Mouse (Mus musculus) midbrain, embryonic 13.5 days (tissue): ENCODE results near the gene Loxl3. TPM values are rescaled to one million over a fixed set of nuclear protein-coding genes. Genes with fewer than 3 reads are reported as not detected.
A peak's percentile ranks its signal among the peaks of the same experiment; 100 is the strongest.

Experiments
- ATAC-seq: fragments of 200-750 bp; cut with Nextera tagmentation; 2 replicates; pipeline ENCODE4 v1.8.0; 2017; ENCODE audit warnings: mild to moderate bottlenecking, moderate TSS enrichment, moderate library complexity
- H3K27ac ChIP-seq: fragments of 300-500 bp; sonication (generic); 2 replicates; pipeline ENCODE4 v1.5.1; 2015; ENCODE audit warnings: inconsistent platforms, mild to moderate bottlenecking, moderate library complexity
- H3K27me3 ChIP-seq: fragments of 300-500 bp; sonication (generic); 2 replicates; pipeline ENCODE4 v1.6.1; 2015; ENCODE audit warnings: mild to moderate bottlenecking, inconsistent platforms
- H3K36me3 ChIP-seq: fragments of 300-500 bp; sonication (generic); 2 replicates; pipeline ENCODE4 v1.6.1; 2015; ENCODE audit warnings: mild to moderate bottlenecking, inconsistent platforms
- H3K4me1 ChIP-seq: fragments of 300-500 bp; sonication (generic); replicated peaks from 2 replicates; pipeline ENCODE4 v1.6.1; 2015; ENCODE audit warnings: inconsistent platforms
- H3K4me2 ChIP-seq: fragments of 300-500 bp; sonication (generic); replicated peaks from 2 replicates; pipeline ENCODE4 v1.6.1; 2015; ENCODE audit warnings: moderate library complexity, mild to moderate bottlenecking, inconsistent platforms
- H3K4me3 ChIP-seq: fragments of 300-500 bp; sonication (generic); replicated peaks from 2 replicates; pipeline ENCODE4 v1.5.1; 2015; ENCODE audit warnings: mild to moderate bottlenecking, inconsistent platforms
- H3K9ac ChIP-seq: fragments of 300-500 bp; sonication (generic); replicated peaks from 2 replicates; pipeline ENCODE4 v1.6.1; 2015; ENCODE audit warnings: mild to moderate bottlenecking, inconsistent platforms
- H3K9me3 ChIP-seq: fragments of 300-500 bp; sonication (generic); 2 replicates; pipeline ENCODE4 v1.6.1; 2016; ENCODE audit warnings: mild to moderate bottlenecking, inconsistent platforms
- WGBS: fragments of 180-500 bp; shearing (Covaris S2); methylation state at CpG from one replicate; pipeline ENCODE4 v1.1.7; 2015; 5-methylcytosine and 5-hydroxymethylcytosine counted together
- polyA plus RNA-seq: library from polyadenylated mRNA; unstranded; fragments of >200 nt; fragmentation: Nextera tagmentation; extraction: Ambion mirVana; gene quantifications from 2 replicates; pipeline ENCODE4 v1.2.1, GENCODE M21; 2015

Gene Loxl3
- polyA plus RNA-seq, 1 experiment from 2014 or later = 6.2 TPM

- Histone ChIP-seq H3K36me3 (peaks cover 17% of the 10 kb centered on the region), H3K4me2 (no peak within 1 kb of the TSS), H3K9me3 (no peaks in the 10 kb centered on the region), H3K4me1 (peaks cover 23% of the 10 kb centered on the region), H3K9ac (no peak within 1 kb of the TSS; the same call in 1 of the 2 replicates), H3K4me3 (no peak within 1 kb of the TSS), H3K27ac (no peak within 1 kb of the TSS), H3K27me3 (peaks cover 35% of the 10 kb centered on the region)
- no peak for ATAC-seq
- 57% methylated on average over 3 of the region's 3 CpGs for WGBS
Measured at GRCm38 (mm10) chr6:83057790-83058189, 23.8 kb downstream of the Loxl3 start, which contains the start of gene Dqx1. Gene Dqx1 (plus strand): TSS chr6:83057844.

GRCm38 (mm10) chr6:83058725-83059124 lies 24.8 kb downstream of the Loxl3 start:
- Histone ChIP-seq H3K27me3 (peaks cover 45% of the 10 kb centered on the region), H3K27ac (no peak overlapping the region), H3K9ac (no peak overlapping the region), H3K36me3 (peaks cover 17% of the 10 kb centered on the region), H3K4me1 (peaks cover 14% of the 10 kb centered on the region), H3K4me3 (no peak overlapping the region), H3K9me3 (no peaks in the 10 kb centered on the region), H3K4me2 (no peak overlapping the region)
- WGBS = 87% methylated on average over 2 of the region's 2 CpGs
- no peak for ATAC-seq

GRCm38 (mm10) chr6:83065995-83066394 lies 32.0 kb downstream of the Loxl3 start:
- WGBS = 38% methylated on average over 8 of the region's 8 CpGs
- H3K4me1 ChIP-seq = peaks cover 19% of the 10 kb centered on the region
- H3K4me2 ChIP-seq = no peak overlapping the region
- no peaks in the 10 kb centered on the region for H3K9me3 ChIP-seq
- ATAC-seq = no peak
- no peak overlapping the region for H3K9ac ChIP-seq
- peaks cover 100% of the 10 kb centered on the region for H3K27me3 ChIP-seq
- no peaks in the 10 kb centered on the region for H3K36me3 ChIP-seq
- no peak overlapping the region for H3K27ac ChIP-seq
- H3K4me3 ChIP-seq = no peak overlapping the region

- 22% methylated on average over 6 of the region's 6 CpGs for WGBS
- H3K4me1 ChIP-seq = peaks cover 24% of the 10 kb centered on the region
- ATAC-seq = no peak
- no peak overlapping the region for H3K9ac ChIP-seq
- H3K9me3 ChIP-seq = no peaks in the 10 kb centered on the region
- no peak overlapping the region for H3K4me3 ChIP-seq
- no peak overlapping the region for H3K4me2 ChIP-seq
- H3K27me3 ChIP-seq = peaks cover 100% of the 10 kb centered on the region
- no peaks in the 10 kb centered on the region for H3K36me3 ChIP-seq
- no peak overlapping the region for H3K27ac ChIP-seq
Measured at GRCm38 (mm10) chr6:83066441-83066840, 32.5 kb downstream of the Loxl3 start.

GRCm38 (mm10) chr6:83068221-83068620 lies 34.2 kb downstream of the Loxl3 start:
- ATAC-seq = no peak
- peak overlapping the region; percentile 26; the same call in 1 of the 2 replicates for H3K4me2 ChIP-seq
- H3K27ac ChIP-seq = no peak overlapping the region
- no peaks in the 10 kb centered on the region for H3K9me3 ChIP-seq
- no peak overlapping the region for H3K9ac ChIP-seq
- no peaks in the 10 kb centered on the region for H3K36me3 ChIP-seq
- H3K4me3 ChIP-seq = 0 out of 2 replicates have a peak overlapping the region, but pooled peaks have one; percentile 14
- peaks cover 100% of the 10 kb centered on the region for H3K27me3 ChIP-seq
- H3K4me1 ChIP-seq = peaks cover 25% of the 10 kb centered on the region
- WGBS = 3% methylated on average over 8 of the region's 8 CpGs

GRCm38 (mm10) chr6:83068706-83069487 lies 34.9 kb downstream of the Loxl3 start:
- H3K27me3 ChIP-seq = peaks cover 100% of the 10 kb centered on the region
- H3K36me3 ChIP-seq = no peaks in the 10 kb centered on the region
- H3K4me1 ChIP-seq = peaks cover 25% of the 10 kb centered on the region
- H3K4me3 ChIP-seq = peak overlapping the region; percentile 14
- H3K9me3 ChIP-seq = no peaks in the 10 kb centered on the region
- H3K4me2 ChIP-seq = peak overlapping the region; percentile 26
- WGBS = under 1% methylated on average over 79 of the region's 81 CpGs
- no peak overlapping the region for H3K27ac ChIP-seq
- no peak for ATAC-seq
- H3K9ac ChIP-seq = no peak overlapping the region

GRCm38 (mm10) chr6:83069488-83070246 lies 35.7 kb downstream of the Loxl3 start:
- Histone ChIP-seq H3K4me1 (peaks cover 25% of the 10 kb centered on the region), H3K9me3 (no peaks in the 10 kb centered on the region), H3K9ac (no peak overlapping the region), H3K4me2 (peak overlapping the region; percentile 17), H3K36me3 (no peaks in the 10 kb centered on the region), H3K27me3 (peaks cover 100% of the 10 kb centered on the region), H3K4me3 (peak overlapping the region; percentile 16; the same call in 1 of the 2 replicates), H3K27ac (no peak overlapping the region)
- ATAC-seq = no peak
- 1% methylated on average over 68 of the region's 69 CpGs for WGBS

- ATAC-seq = 0 out of 2 replicates have a peak, but pooled peaks have one; percentile 7
- peaks cover 100% of the 10 kb centered on the region for H3K27me3 ChIP-seq
- peak within 1 kb of the TSS; percentile 16 for H3K4me3 ChIP-seq
- H3K4me1 ChIP-seq = peaks cover 25% of the 10 kb centered on the region
- no peak within 1 kb of the TSS for H3K27ac ChIP-seq
- no peak within 1 kb of the TSS for H3K9ac ChIP-seq
- H3K9me3 ChIP-seq = no peaks in the 10 kb centered on the region
- no peaks in the 10 kb centered on the region for H3K36me3 ChIP-seq
- 0% methylated on average over 3 of the region's 10 CpGs for WGBS
- H3K4me2 ChIP-seq = peak within 1 kb of the TSS; percentile 17
Measured at GRCm38 (mm10) chr6:83070247-83070310, 36.1 kb downstream of the Loxl3 start, which contains the start of gene Tlx2. Gene Tlx2 (minus strand): TSS chr6:83070293.

GRCm38 (mm10) chr6:83070311-83071219 lies 36.6 kb downstream of the Loxl3 start:
- no peaks in the 10 kb centered on the region for H3K36me3 ChIP-seq
- 0 out of 2 replicates have a peak, but pooled peaks have one; percentile 31 for ATAC-seq
- peak overlapping the region; percentile 17 for H3K4me2 ChIP-seq
- peaks cover 25% of the 10 kb centered on the region for H3K4me1 ChIP-seq
- H3K9me3 ChIP-seq = no peaks in the 10 kb centered on the region
- no peak overlapping the region for H3K9ac ChIP-seq
- H3K27me3 ChIP-seq = peaks cover 100% of the 10 kb centered on the region
- H3K4me3 ChIP-seq = peak overlapping the region; percentile 16
- WGBS = 2% methylated on average over 53 of the region's 58 CpGs
- H3K27ac ChIP-seq = no peak overlapping the region

- peak overlapping the region; percentile 8; the same call in 1 of the 2 replicates for H3K4me3 ChIP-seq
- WGBS = under 1% methylated on average over 20 of the region's 24 CpGs
- H3K27me3 ChIP-seq = peaks cover 100% of the 10 kb centered on the region
- no peak overlapping the region for H3K9ac ChIP-seq
- H3K4me1 ChIP-seq = peaks cover 25% of the 10 kb centered on the region
- no peaks in the 10 kb centered on the region for H3K9me3 ChIP-seq
- 0 out of 2 replicates have a peak, but pooled peaks have one; percentile 49 for ATAC-seq
- no peaks in the 10 kb centered on the region for H3K36me3 ChIP-seq
- no peak overlapping the region for H3K27ac ChIP-seq
- H3K4me2 ChIP-seq = no peak overlapping the region
Measured at GRCm38 (mm10) chr6:83071220-83071619, 37.2 kb downstream of the Loxl3 start.

GRCm38 (mm10) chr6:83074979-83075378 lies 41.0 kb downstream of the Loxl3 start:
- no peak overlapping the region for H3K9ac ChIP-seq
- peaks cover 72% of the 10 kb centered on the region for H3K27me3 ChIP-seq
- no peak overlapping the region for H3K4me3 ChIP-seq
- H3K4me2 ChIP-seq = no peak overlapping the region
- WGBS = 12% methylated on average over 2 of the region's 2 CpGs
- peaks cover 33% of the 10 kb centered on the region for H3K4me1 ChIP-seq
- H3K27ac ChIP-seq = no peak overlapping the region
- H3K9me3 ChIP-seq = no peaks in the 10 kb centered on the region
- no peak for ATAC-seq
- 0 out of 2 replicates have a peak, but pooled peaks cover under 1% of the 10 kb centered on the region for H3K36me3 ChIP-seq
